Mouse (Mus musculus): ENCODE results near the gene Ctbp1. TPM values are rescaled to one million over a fixed set of nuclear protein-coding genes. Genes with fewer than 3 reads are reported as not detected.

Ctbp1 gene
- polyA plus RNA-seq, 1 experiment from 2014 or later: 250 TPM

GRCm38 (mm10) chr5:33275754-33276153, 960 bp upstream of the Ctbp1 start:
- Histone ChIP-seq H3K4me3 (peak overlapping the region; percentile 79; the same call in 1 of the 2 replicates), H3K4me2 (peak overlapping the region; percentile 88; the same call in 1 of the 2 replicates), H3K4me1 (replicated peaks) (peaks cover 30% of the 10 kb centered on the region), H3K27me3 (replicated peaks) (no peaks in the 10 kb centered on the region), H3K36me3 (0 out of 2 replicates have a peak, but pooled peaks cover 11% of the 10 kb centered on the region), H3K9ac (no peak overlapping the region), H3K27ac (ENCODE audit: poor library complexity, severe bottlenecking) (no peak overlapping the region), H3K9me3 (replicated peaks) (no peaks in the 10 kb centered on the region)
- no peak for ATAC-seq (ENCODE audit: insufficient number of reproducible peaks, low FRiP score)
- 45% methylated on average over 1 of the region's 1 CpGs for WGBS

- Histone ChIP-seq H3K4me3 (peak overlapping the region; percentile 79), H3K4me1 (replicated peaks) (peaks cover 37% of the 10 kb centered on the region), H3K9me3 (replicated peaks) (no peaks in the 10 kb centered on the region), H3K9ac (peak overlapping the region; percentile 88), H3K4me2 (peak overlapping the region; percentile 88), H3K27me3 (replicated peaks) (no peaks in the 10 kb centered on the region), H3K27ac (ENCODE audit: poor library complexity, severe bottlenecking) (peak overlapping the region; percentile 96), H3K36me3 (peaks cover 14% of the 10 kb centered on the region)
- peak; percentile 74 for ATAC-seq (ENCODE audit: insufficient number of reproducible peaks, low FRiP score)
- WGBS: under 1% methylated on average over 92 of the region's 97 CpGs
These were observed 475 bp downstream of the Ctbp1 start for GRCm38 (mm10) chr5:33274085-33274952.

DNA sequence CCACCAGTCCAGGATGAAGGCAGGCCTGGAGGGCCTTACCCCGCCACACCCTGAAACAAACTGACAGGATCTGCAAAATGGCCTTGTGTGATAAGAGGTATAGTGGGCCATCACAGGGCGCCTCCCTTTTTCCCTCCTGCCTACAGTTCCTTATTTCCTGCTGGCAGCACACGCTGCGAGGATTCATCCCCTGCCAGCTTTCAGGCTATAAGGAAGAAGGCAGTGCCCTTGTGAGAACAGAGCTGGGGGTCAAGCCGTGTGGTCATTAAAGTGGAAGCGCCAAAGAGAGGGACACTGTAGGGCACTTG, 1.1 kb downstream of the Ctbp1 start:
- peak overlapping the region; percentile 79 for H3K4me3 ChIP-seq
- peak overlapping the region; percentile 88 for H3K4me2 ChIP-seq
- peak overlapping the region; percentile 88 for H3K9ac ChIP-seq
- peak overlapping the region; percentile 96 for H3K27ac ChIP-seq (ENCODE audit: poor library complexity, severe bottlenecking)
- H3K4me1 ChIP-seq (replicated peaks): peaks cover 37% of the 10 kb centered on the region
- peaks cover 20% of the 10 kb centered on the region for H3K36me3 ChIP-seq
- WGBS: 8% methylated on average over 6 of the region's 6 CpGs
- H3K27me3 ChIP-seq (replicated peaks): no peaks in the 10 kb centered on the region
- ATAC-seq (ENCODE audit: insufficient number of reproducible peaks, low FRiP score): peak; percentile 51
- H3K9me3 ChIP-seq (replicated peaks): no peaks in the 10 kb centered on the region

DNA sequence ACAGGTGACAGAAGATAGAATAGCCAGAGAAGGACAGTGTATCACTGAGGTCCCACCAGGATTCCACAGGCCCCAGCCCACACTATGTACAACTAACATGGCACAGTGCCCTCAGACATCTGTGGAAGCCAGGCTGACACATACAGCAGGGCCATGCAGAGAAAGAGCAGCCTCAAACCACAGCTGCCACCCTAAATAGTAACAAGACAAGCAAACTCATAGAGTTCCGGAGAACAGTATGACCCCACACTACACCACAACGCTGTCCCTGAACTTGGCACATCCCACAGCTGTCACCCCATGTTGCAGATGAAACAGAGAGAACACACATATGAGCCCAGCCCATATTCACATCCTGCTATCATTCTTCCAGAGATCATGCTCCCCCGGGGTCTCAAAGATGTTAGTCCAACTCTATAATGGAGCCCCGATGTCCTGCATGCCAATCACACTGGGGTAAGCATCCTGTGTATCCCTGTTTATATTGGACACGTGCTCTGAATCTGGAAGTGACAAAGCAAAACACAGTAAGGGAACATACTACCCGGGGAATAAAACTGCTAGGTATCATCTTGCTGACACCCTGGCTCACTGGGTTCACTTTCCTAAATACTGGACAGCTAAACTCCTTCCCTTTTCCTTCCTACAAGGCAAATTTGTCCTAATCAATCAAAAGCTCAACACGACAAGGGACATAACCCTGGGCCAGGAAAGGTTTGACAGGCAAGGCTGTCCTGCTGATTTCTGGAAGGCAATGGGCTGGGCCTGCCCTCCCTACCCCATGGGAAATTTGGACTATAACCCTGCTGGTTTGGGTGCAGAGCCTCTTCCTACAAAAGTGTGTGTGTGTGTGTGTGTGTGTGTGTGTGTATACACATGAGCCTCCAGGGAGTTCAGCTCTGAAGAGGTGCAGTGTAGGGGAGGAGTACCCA, 1.7 kb downstream of the Ctbp1 start:
- no peaks in the 10 kb centered on the region for H3K27me3 ChIP-seq (replicated peaks)
- peak overlapping the region; percentile 88 for H3K4me2 ChIP-seq
- H3K4me3 ChIP-seq: peak overlapping the region; percentile 79
- H3K27ac ChIP-seq (ENCODE audit: poor library complexity, severe bottlenecking): peak overlapping the region; percentile 96
- ATAC-seq (ENCODE audit: insufficient number of reproducible peaks, low FRiP score): no peak
- peak overlapping the region; percentile 88 for H3K9ac ChIP-seq
- H3K9me3 ChIP-seq (replicated peaks): no peaks in the 10 kb centered on the region
- 74% methylated on average over 7 of the region's 7 CpGs for WGBS
- H3K4me1 ChIP-seq (replicated peaks): peaks cover 37% of the 10 kb centered on the region
- peaks cover 26% of the 10 kb centered on the region for H3K36me3 ChIP-seq

DNA sequence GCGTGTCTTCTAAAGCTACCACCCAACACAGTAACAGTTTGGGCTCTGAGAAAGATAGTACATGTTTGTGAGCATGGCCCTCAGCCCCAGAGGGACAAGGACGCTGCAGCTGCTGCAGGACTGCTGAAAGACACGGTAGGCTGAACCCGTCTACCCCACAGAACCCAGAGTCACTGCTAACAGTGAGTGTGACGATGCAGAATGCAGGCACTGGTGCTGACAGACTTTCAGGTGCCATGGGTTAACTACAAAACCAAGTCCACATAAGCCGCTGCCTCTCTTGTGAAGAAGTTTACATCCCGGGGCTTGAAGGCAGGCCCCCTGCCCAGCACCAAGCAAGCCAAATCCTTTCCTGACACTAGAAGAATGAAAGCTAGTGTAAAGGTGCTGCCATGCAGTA, 2.6 kb downstream of the Ctbp1 start:
- peaks cover 36% of the 10 kb centered on the region for H3K36me3 ChIP-seq
- H3K27ac ChIP-seq (ENCODE audit: poor library complexity, severe bottlenecking): peak overlapping the region; percentile 69
- H3K4me2 ChIP-seq: peak overlapping the region; percentile 88
- WGBS: 64% methylated on average over 7 of the region's 7 CpGs
- no peaks in the 10 kb centered on the region for H3K9me3 ChIP-seq (replicated peaks)
- H3K4me1 ChIP-seq (replicated peaks): peaks cover 37% of the 10 kb centered on the region
- peak overlapping the region; percentile 57 for H3K9ac ChIP-seq
- ATAC-seq (ENCODE audit: insufficient number of reproducible peaks, low FRiP score): no peak
- H3K4me3 ChIP-seq: peak overlapping the region; percentile 79
- H3K27me3 ChIP-seq (replicated peaks): no peaks in the 10 kb centered on the region

GRCm38 (mm10) chr5:33270568-33270967, 4.2 kb downstream of the Ctbp1 start:
- ATAC-seq (ENCODE audit: insufficient number of reproducible peaks, low FRiP score): no peak
- Histone ChIP-seq H3K27ac (ENCODE audit: poor library complexity, severe bottlenecking) (no peak overlapping the region), H3K4me1 (replicated peaks) (peaks cover 37% of the 10 kb centered on the region), H3K9ac (no peak overlapping the region), H3K4me2 (no peak overlapping the region), H3K36me3 (peaks cover 51% of the 10 kb centered on the region), H3K4me3 (no peak overlapping the region), H3K9me3 (replicated peaks) (no peaks in the 10 kb centered on the region), H3K27me3 (replicated peaks) (no peaks in the 10 kb centered on the region)
- 17% methylated on average over 5 of the region's 5 CpGs for WGBS

DNA sequence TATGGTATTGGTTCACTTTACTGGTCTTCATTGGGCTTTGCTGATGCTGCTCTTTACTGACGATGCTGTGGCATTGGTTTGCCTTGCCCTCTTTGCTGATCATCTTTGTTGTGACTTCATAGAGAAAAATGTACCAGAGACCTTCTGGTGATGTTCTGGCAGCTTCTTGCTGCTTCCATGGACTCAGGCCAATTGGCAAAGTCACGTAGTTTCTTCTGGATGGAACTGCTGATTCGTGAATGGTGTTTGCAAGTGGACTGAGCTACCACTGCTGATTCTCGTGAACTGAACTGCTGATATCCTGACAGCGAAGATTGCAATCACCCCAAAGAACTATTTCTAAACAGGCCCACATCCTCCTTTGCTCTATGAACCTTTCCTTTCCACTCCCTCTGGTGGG, 20.4 kb downstream of the Ctbp1 start:
- H3K9me3 ChIP-seq (replicated peaks): no peaks in the 10 kb centered on the region; the same call in 1 of the 2 replicates
- WGBS: 87% methylated on average over 5 of the region's 5 CpGs
- no peak overlapping the region for H3K4me2 ChIP-seq
- no peaks in the 10 kb centered on the region for H3K27me3 ChIP-seq (replicated peaks)
- H3K9ac ChIP-seq: no peak overlapping the region
- no peaks in the 10 kb centered on the region for H3K4me1 ChIP-seq (replicated peaks)
- no peak overlapping the region for H3K4me3 ChIP-seq
- H3K36me3 ChIP-seq: peaks cover 100% of the 10 kb centered on the region
- ATAC-seq (ENCODE audit: insufficient number of reproducible peaks, low FRiP score): no peak
- H3K27ac ChIP-seq (ENCODE audit: poor library complexity, severe bottlenecking): no peak overlapping the region

GRCm38 (mm10) chr5:33248186-33248585, 26.6 kb downstream of the Ctbp1 start:
- Histone ChIP-seq H3K4me1 (replicated peaks) (0 out of 2 replicates have a peak, but pooled peaks cover 6% of the 10 kb centered on the region), H3K4me2 (no peak overlapping the region), H3K36me3 (peaks cover 90% of the 10 kb centered on the region), H3K4me3 (no peak overlapping the region), H3K27ac (ENCODE audit: poor library complexity, severe bottlenecking) (no peak overlapping the region), H3K9ac (no peak overlapping the region), H3K9me3 (replicated peaks) (no peaks in the 10 kb centered on the region), H3K27me3 (replicated peaks) (no peaks in the 10 kb centered on the region)
- WGBS: 91% methylated on average over 12 of the region's 12 CpGs
- no peak for ATAC-seq (ENCODE audit: insufficient number of reproducible peaks, low FRiP score)

- no peak for ATAC-seq (ENCODE audit: insufficient number of reproducible peaks, low FRiP score)
These were observed 27.4 kb downstream of the Ctbp1 start for GRCm38 (mm10) chr5:33247387-33247786.

GRCm38 (mm10) chr5:33245701-33246100, 29.1 kb downstream of the Ctbp1 start:
- Histone ChIP-seq H3K9ac (no peak overlapping the region), H3K4me1 (replicated peaks) (peaks cover 7% of the 10 kb centered on the region), H3K4me3 (no peak overlapping the region), H3K9me3 (replicated peaks) (no peaks in the 10 kb centered on the region), H3K36me3 (peaks cover 85% of the 10 kb centered on the region), H3K27me3 (replicated peaks) (no peaks in the 10 kb centered on the region), H3K27ac (ENCODE audit: poor library complexity, severe bottlenecking) (peak overlapping the region; percentile 34; the same call in 1 of the 2 replicates), H3K4me2 (no peak overlapping the region)
- WGBS: 74% methylated on average over 3 of the region's 3 CpGs
- 0 out of 2 replicates have a peak, but pooled peaks have one; percentile 47 for ATAC-seq (ENCODE audit: insufficient number of reproducible peaks, low FRiP score)

More at GRCm38 (mm10) chr5:33247387-33247786, 27.4 kb downstream of the Ctbp1 start:
- no peaks in the 10 kb centered on the region for H3K27me3 ChIP-seq (replicated peaks)
- no peaks in the 10 kb centered on the region for H3K9me3 ChIP-seq (replicated peaks)
- no peak overlapping the region for H3K4me3 ChIP-seq
- no peak overlapping the region for H3K27ac ChIP-seq (ENCODE audit: poor library complexity, severe bottlenecking)
- no peak overlapping the region for H3K4me2 ChIP-seq
- no peak overlapping the region for H3K9ac ChIP-seq
- WGBS: 85% methylated on average over 2 of the region's 2 CpGs
- peaks cover 90% of the 10 kb centered on the region for H3K36me3 ChIP-seq
- 0 out of 2 replicates have a peak, but pooled peaks cover 6% of the 10 kb centered on the region for H3K4me1 ChIP-seq (replicated peaks)

Data from heart, embryonic 12.5 days (tissue).